Comparison of ENCODE assay signal across 20 mouse cellular contexts in the genomic region with DNA sequence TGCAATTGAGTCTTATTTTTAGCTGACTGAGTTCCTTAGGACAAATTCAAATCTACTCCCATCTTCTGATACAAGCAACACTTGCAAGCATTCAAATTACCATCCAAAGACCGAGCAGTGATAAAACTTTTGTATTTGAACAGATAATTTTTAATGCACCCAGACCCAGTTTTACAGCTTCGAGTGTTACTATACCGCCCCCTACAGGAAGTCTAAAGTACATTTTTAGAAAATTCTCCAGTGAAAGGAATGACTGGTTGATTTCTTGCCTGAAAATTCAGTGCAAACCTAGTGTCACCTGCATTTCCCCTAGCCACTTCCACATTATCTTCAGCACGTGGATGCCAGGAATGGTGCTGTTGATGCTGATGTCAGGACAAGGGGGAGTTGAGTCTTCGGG. TPM values are rescaled to one million over a fixed set of nuclear protein-coding genes. Genes with fewer than 3 reads are reported as not detected.
DNase-seq lines count a peak whose midpoint lies in the region; ATAC-seq and TF ChIP-seq lines count a peak whose summit lies in the region.
"Had no signal": no experiment of that assay in that cellular context is flagged by ENCODE, and none has a peak within 500 bp of the region (broad histone marks: within the 10 kb centered on the region; RNA-seq: fewer than 3 reads in every experiment).

No protein-coding gene starts in this region.

- H3K9ac ChIP-seq in forebrain, postnatal 0 days = no peak overlapping the region
- no peak overlapping the region for H3K9ac ChIP-seq in liver, adult 2 months (ENCODE audit: low read depth, low read length)
- no peak overlapping the region for H3K9ac ChIP-seq in liver, embryonic 12.5 days
- H3K9ac ChIP-seq: forebrain, embryonic 12.5 days; heart, embryonic 15.5 days; limb, embryonic 12.5 days had no signal

- 35% methylated on average over 5 of the region's 5 CpGs for WGBS in forebrain, postnatal 0 days
- 38% methylated on average over 5 of the region's 5 CpGs for WGBS in forebrain, embryonic 10.5 days
- 35% methylated on average over 5 of the region's 5 CpGs for WGBS in liver, adult 2 months
- WGBS in liver, embryonic 12.5 days (ENCODE audit: insufficient replicate concordance) = 22% methylated on average over 5 of the region's 5 CpGs

- no peaks in the 10 kb centered on the region for H3K79me2 ChIP-seq in liver, adult 2 months (ENCODE audit: control insufficient read depth, insufficient read depth, low read length)

- TF ChIP-seq CTCF in forebrain, postnatal 0 days (IDR thresholded peaks at IDR 0.05; ENCODE audit: low read depth) = peak; percentile 35; the same call in 1 of the 2 replicates
- TF ChIP-seq CTCF in liver, adult 2 months (IDR thresholded peaks at IDR 0.05; ENCODE audit: low read depth, low read length) = 0 out of 2 replicates have a peak, but pooled peaks have one; percentile 7

- ATAC-seq in forebrain, postnatal 0 days = no peak
- ATAC-seq in liver, embryonic 12.5 days = no peak
- peak; percentile 69 for ATAC-seq in megakaryocyte-erythroid progenitor cell, adult 5-6 weeks (replicated peaks; ENCODE audit: low FRiP score, low TSS enrichment, poor library complexity, severe bottlenecking)
- ATAC-seq in activated CD4-positive, CD25-positive, alpha-beta regulatory T cell, adult 4 months = no peak
- ATAC-seq: midbrain, embryonic 16.5 days had no signal

- no peaks in the 10 kb centered on the region for H3K27me3 ChIP-seq in forebrain, postnatal 0 days (ENCODE audit: insufficient read depth, low read length)
- H3K27me3 ChIP-seq in forebrain, embryonic 10.5 days (ENCODE audit: poor library complexity, severe bottlenecking) = no peaks in the 10 kb centered on the region
- H3K27me3 ChIP-seq in liver, adult 2 months (ENCODE audit: control insufficient read depth, insufficient read depth, low read length) = no peaks in the 10 kb centered on the region
- no peaks in the 10 kb centered on the region for H3K27me3 ChIP-seq in liver, embryonic 12.5 days (replicated peaks)
- H3K27me3 ChIP-seq: forebrain, embryonic 12.5 days; heart, embryonic 15.5 days; limb, embryonic 12.5 days had no signal

- H3K4me2 ChIP-seq in forebrain, postnatal 0 days (ENCODE audit: low read depth) = no peak overlapping the region
- H3K4me2 ChIP-seq in liver, embryonic 12.5 days = no peak overlapping the region
- H3K4me2 ChIP-seq: forebrain, embryonic 12.5 days; heart, embryonic 15.5 days; limb, embryonic 12.5 days had no signal

- H3K9me3 ChIP-seq in forebrain, postnatal 0 days (ENCODE audit: low read length) = no peaks in the 10 kb centered on the region
- H3K9me3 ChIP-seq in forebrain, embryonic 10.5 days = no peaks in the 10 kb centered on the region
- H3K9me3 ChIP-seq in liver, embryonic 12.5 days (replicated peaks) = no peaks in the 10 kb centered on the region
- H3K9me3 ChIP-seq: forebrain, embryonic 12.5 days; heart, embryonic 15.5 days; limb, embryonic 12.5 days had no signal

- no peak overlapping the region for H3K4me3 ChIP-seq in forebrain, postnatal 0 days (ENCODE audit: low read depth, low read length)
- H3K4me3 ChIP-seq in forebrain, embryonic 10.5 days = no peak overlapping the region
- no peak overlapping the region for H3K4me3 ChIP-seq in liver, adult 2 months (ENCODE audit: insufficient read depth, low read depth, low read length)
- H3K4me3 ChIP-seq in liver, embryonic 12.5 days = no peak overlapping the region
- H3K4me3 ChIP-seq: forebrain, embryonic 12.5 days; heart, embryonic 15.5 days; limb, embryonic 12.5 days had no signal

- no peak for TF ChIP-seq POLR2A in liver, adult 2 months (IDR thresholded peaks at IDR 0.05; ENCODE audit: extremely low read depth, insufficient read depth, low read length)

- no peaks in the 10 kb centered on the region for H3K4me1 ChIP-seq in forebrain, postnatal 0 days (ENCODE audit: insufficient read depth)
- H3K4me1 ChIP-seq in forebrain, embryonic 10.5 days = no peaks in the 10 kb centered on the region
- no peaks in the 10 kb centered on the region for H3K4me1 ChIP-seq in liver, adult 2 months (ENCODE audit: control insufficient read depth, insufficient read depth, low read length)
- H3K4me1 ChIP-seq in liver, embryonic 12.5 days = no peaks in the 10 kb centered on the region
- H3K4me1 ChIP-seq: forebrain, embryonic 12.5 days; heart, embryonic 15.5 days; limb, embryonic 12.5 days had no signal

- no peak for DNase-seq in forebrain, postnatal 0 days
- no peak for DNase-seq in forebrain, embryonic 10.5 days (ENCODE audit: extremely low spot score, low spot score)
- DNase-seq in liver, adult 2 months (ENCODE audit: extremely low read depth, low read depth, low spot score) = no peak
- peak; percentile 18 for DNase-seq in MEL-GATA-1-ER (ENCODE audit: extremely low read depth, low read depth)
- DNase-seq in ovary, postnatal 10 days (ENCODE audit: low spot score) = no peak
- DNase-seq: adrenal gland, postnatal 25 days; gastrocnemius, postnatal 14 days; kidney, postnatal 14 days; thymus, postnatal 25 days had no signal

- H3K36me3 ChIP-seq in forebrain, postnatal 0 days (ENCODE audit: insufficient read depth) = no peaks in the 10 kb centered on the region
- H3K36me3 ChIP-seq in forebrain, embryonic 10.5 days (replicated peaks) = no peaks in the 10 kb centered on the region
- no peaks in the 10 kb centered on the region for H3K36me3 ChIP-seq in liver, adult 2 months (ENCODE audit: control insufficient read depth, insufficient read depth, low read length)
- H3K36me3 ChIP-seq in liver, embryonic 12.5 days = no peaks in the 10 kb centered on the region
- H3K36me3 ChIP-seq: forebrain, embryonic 12.5 days; heart, embryonic 15.5 days; limb, embryonic 12.5 days had no signal

- H3K27ac ChIP-seq in forebrain, postnatal 0 days (ENCODE audit: low read depth, low read length) = no peak overlapping the region
- H3K27ac ChIP-seq in forebrain, embryonic 10.5 days = no peak overlapping the region
- H3K27ac ChIP-seq in liver, adult 2 months (replicated peaks; ENCODE audit: insufficient read depth, low read depth, low read length) = no peak overlapping the region
- no peak overlapping the region for H3K27ac ChIP-seq in liver, embryonic 12.5 days
- H3K27ac ChIP-seq: forebrain, embryonic 12.5 days; heart, embryonic 15.5 days; limb, embryonic 12.5 days had no signal

RNA-seq across cellular contexts. Expression of gene Clca1, which starts 28.2 kb away (rescaled TPM):
- not detected in 2 replicates for total RNA-seq in forebrain, postnatal 0 days (2014; rRNA removed)
- not detected in 2 replicates for polyA plus RNA-seq in forebrain, postnatal 0 days (2015; fragmentation: Nextera tagmentation; extraction: Ambion mirVana)
- polyA plus RNA-seq in forebrain, embryonic 10.5 days (2016; fragmentation: Nextera tagmentation; extraction: Ambion mirVana) = not detected in 2 replicates
- not detected in 2 replicates for total RNA-seq in liver, adult 2 months (2014; rRNA removed)
- polyA plus RNA-seq in liver, adult 2 months (2012; rRNA removed) = 0.34 and 0.50 TPM in 2 replicates
- polyA plus RNA-seq in liver, embryonic 12.5 days (2016; fragmentation: Nextera tagmentation; extraction: Ambion mirVana) = 0.04 TPM in 1 of 2 replicates, not detected in the other
- total RNA-seq in megakaryocyte-erythroid progenitor cell, adult 5-6 weeks (2014; fragmentation: Nextera tagmentation) = not detected in 2 replicates
- not detected in 2 replicates for total RNA-seq in megakaryocyte-erythroid progenitor cell, adult 5-6 weeks (2017)
- polyA plus RNA-seq in activated CD4-positive, CD25-positive, alpha-beta regulatory T cell, adult 4 months (2017; shearing (Covaris generic)) = not detected
- total RNA-seq: adrenal gland, postnatal 25 days; gastrocnemius, postnatal 14 days; layer of hippocampus, postnatal 25 days had no signal
- polyA plus RNA-seq: cortical plate, adult 2 months; forebrain, embryonic 12.5 days; heart, embryonic 15.5 days; limb, embryonic 12.5 days; midbrain, embryonic 16.5 days had no signal

RNA-seq across cellular contexts. Expression of gene Clca4a, which starts 29.6 kb away (rescaled TPM):
- total RNA-seq in forebrain, postnatal 0 days (2014; rRNA removed) = not detected in 2 replicates
- polyA plus RNA-seq in forebrain, postnatal 0 days (2015; fragmentation: Nextera tagmentation; extraction: Ambion mirVana) = not detected in 2 replicates
- 0.05 TPM in 1 of 2 replicates, not detected in the other for polyA plus RNA-seq in forebrain, embryonic 10.5 days (2016; fragmentation: Nextera tagmentation; extraction: Ambion mirVana)
- not detected in 2 replicates for total RNA-seq in liver, adult 2 months (2014; rRNA removed)
- 0.02 TPM in 1 of 2 replicates, not detected in the other for polyA plus RNA-seq in liver, adult 2 months (2012; rRNA removed)
- polyA plus RNA-seq in liver, embryonic 12.5 days (2016; fragmentation: Nextera tagmentation; extraction: Ambion mirVana) = not detected in 2 replicates
- not detected in 2 replicates for total RNA-seq in megakaryocyte-erythroid progenitor cell, adult 5-6 weeks (2014; fragmentation: Nextera tagmentation)
- total RNA-seq in megakaryocyte-erythroid progenitor cell, adult 5-6 weeks (2017) = not detected in 2 replicates
- polyA plus RNA-seq in activated CD4-positive, CD25-positive, alpha-beta regulatory T cell, adult 4 months (2017; shearing (Covaris generic)) = not detected
- total RNA-seq: adrenal gland, postnatal 25 days; gastrocnemius, postnatal 14 days; layer of hippocampus, postnatal 25 days had no signal
- polyA plus RNA-seq: cortical plate, adult 2 months; heart, embryonic 15.5 days; limb, embryonic 12.5 days; midbrain, embryonic 16.5 days; neural tube, embryonic 14.5 days; stomach, embryonic 14.5 days had no signal
